Mouse (Mus musculus) CD4-positive naive resting alpha-beta T cell, adult 57 days (primary cell): ENCODE results near the gene Mdfi. TPM values are rescaled to one million over a fixed set of nuclear protein-coding genes. Genes with fewer than 3 reads are reported as not detected.

Experiments
- total RNA-seq: library from RNA; stranded (reverse); gene quantifications from one replicate; pipeline ENCODE4 v1.2.4, GENCODE M21; 2023

The Mdfi gene
- not detected for total RNA-seq

DNA sequence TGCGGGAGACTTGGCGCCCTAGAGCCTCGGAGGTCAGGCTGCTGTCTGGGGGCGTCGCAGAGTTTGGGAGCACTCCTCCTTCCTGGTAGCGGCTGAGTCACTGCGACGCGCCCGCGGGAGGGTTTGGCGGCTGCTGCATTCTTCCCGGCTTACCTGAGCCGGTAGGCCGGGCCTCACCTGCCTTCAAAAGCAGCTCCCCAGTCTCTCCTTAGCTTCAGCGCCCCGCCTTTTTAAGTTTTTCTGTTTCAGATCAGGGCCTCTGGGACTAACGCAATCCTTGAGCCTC, at the start of gene Mdfi:
TSS of gene Mdfi (minus strand) at position 210 of the 286 bp plus-strand sequence.

Other genes starting within 250 kb of the Mdfi start
- 16.6 TPM for gene Bysl, start 223.2 kb downstream of the Mdfi start, total RNA-seq
- 64.3 TPM for gene Med20, start 223.1 kb downstream of the Mdfi start, total RNA-seq
- 3.2 TPM for gene Gm20517, start 223.1 kb downstream of the Mdfi start, total RNA-seq
- gene Usp49, start 204.0 kb downstream of the Mdfi start, total RNA-seq, result 6.3 TPM
- 129 TPM for gene Tomm6, start 146.3 kb downstream of the Mdfi start, total RNA-seq
- 1.7 TPM for gene Frs3, start 145.7 kb downstream of the Mdfi start, total RNA-seq
- gene Gm21981, start 140.2 kb downstream of the Mdfi start, total RNA-seq, result 0.33 TPM
- gene Prickle4, start 140.0 kb downstream of the Mdfi start, total RNA-seq, result not detected
- gene Pgc, start 107.8 kb downstream of the Mdfi start, total RNA-seq, result not detected
- 36.4 TPM for gene Tfeb, start 97.7 kb downstream of the Mdfi start, total RNA-seq
- 81.1 TPM for gene Foxp4, start 90.0 kb upstream of the Mdfi start, total RNA-seq
- not detected for gene 1700122O11Rik, start 203.6 kb upstream of the Mdfi start, total RNA-seq